Mouse (Mus musculus) left cerebral cortex, adult 8-10 months (tissue): Measurements from ENCODE around the gene H2al1m. TPM values are rescaled to one million over a fixed set of nuclear protein-coding genes. Genes with fewer than 3 reads are reported as not detected.
"Not testable (repeated sequence)": the region's sequence is repeated elsewhere in the genome, so short reads cannot be mapped to it uniquely, and the experiment has no call there.

Source experiments
- DNase-seq, 2 experiments: peaks; one replicate each; pipeline ENCODE4 v3.0.0; 2022; ENCODE audit warnings: low spot score in 2 of 2
- total RNA-seq, 4 experiments: library from RNA; stranded (reverse); gene quantifications; 2 replicates each; pipeline ENCODE4 v1.2.4; 2022

H2al1m gene
- total RNA-seq, 4 experiments from 2014 or later: 0.81 to 0.98 TPM; not detected in 2

DNA sequence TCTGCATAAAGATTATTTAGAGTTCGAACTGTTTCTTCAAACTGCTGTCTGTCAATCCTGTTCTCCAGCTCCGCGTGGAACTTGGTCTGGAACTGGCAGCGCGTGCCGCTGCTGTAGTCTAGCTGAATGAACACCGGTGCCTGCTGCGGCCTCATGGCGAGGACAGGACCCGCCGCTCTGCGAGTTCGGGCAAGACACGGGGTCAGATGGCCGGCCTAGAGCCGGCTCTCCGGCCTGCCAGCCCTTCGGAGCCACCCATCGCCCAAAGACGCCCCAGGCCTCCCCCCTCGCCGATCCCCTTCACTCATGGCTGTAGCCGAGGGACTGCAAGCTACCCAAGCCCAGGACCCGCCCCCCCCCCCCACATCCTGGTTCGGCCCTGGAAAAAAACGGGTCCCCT lies 44.4 kb downstream of the H2al1m start:
- DNase-seq: not testable (repeated sequence)

DNA sequence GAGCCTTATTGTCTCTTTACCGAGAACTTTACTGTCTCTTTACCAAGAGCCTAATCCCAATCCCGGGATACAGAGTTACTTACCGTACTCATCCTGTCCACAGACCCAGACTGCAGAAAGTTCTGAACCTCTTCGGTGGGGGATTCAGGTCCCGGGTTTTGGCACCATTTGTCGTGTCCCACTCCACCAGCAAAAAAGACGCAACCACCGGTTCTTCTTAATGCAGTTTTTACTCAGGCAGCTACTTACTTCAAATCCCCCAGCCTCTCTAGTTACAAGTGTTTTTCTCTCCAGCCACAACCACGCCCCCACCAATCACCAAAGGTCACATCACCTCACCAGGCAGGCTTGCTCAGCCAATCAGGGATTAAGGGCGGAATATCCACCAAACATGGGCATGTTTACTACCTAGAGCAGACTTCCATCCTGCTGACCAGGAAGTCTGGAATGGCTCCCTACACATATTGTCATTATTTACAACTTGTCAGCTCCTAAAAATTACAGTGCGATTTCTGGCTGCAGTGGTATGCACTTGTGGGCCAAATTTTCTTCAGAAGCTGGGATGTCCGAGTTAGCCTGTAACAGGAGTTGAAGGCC lies 48.9 kb downstream of the H2al1m start:
- not testable (repeated sequence) for DNase-seq

DNA sequence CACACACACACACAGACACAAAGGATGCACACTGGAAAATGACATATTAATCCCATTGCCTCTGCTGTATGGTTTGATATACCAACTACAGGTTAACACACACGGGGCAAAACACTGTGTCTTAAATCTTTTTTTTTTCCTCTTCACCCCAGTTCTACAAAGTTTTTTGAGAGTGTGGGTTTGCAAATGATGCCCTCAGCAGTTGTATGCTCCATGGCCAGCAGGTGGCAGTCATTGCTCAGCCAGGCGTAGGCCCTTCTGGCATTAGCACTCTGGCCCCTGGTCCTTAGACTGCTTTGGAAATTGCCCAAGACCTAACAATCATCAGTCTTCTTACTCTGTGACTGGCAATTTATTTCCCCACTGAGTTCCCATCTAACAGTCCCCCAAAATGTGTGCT lies 49.5 kb downstream of the H2al1m start:
- DNase-seq: not testable (repeated sequence)

Other genes with a start within 250 kb of the H2al1m start
- not detected for gene Fthl17f, start 220.7 kb upstream of the H2al1m start, total RNA-seq
- not detected for gene 4930402K13Rik, start 179.2 kb upstream of the H2al1m start, total RNA-seq
- gene Lancl3, start 83.9 kb upstream of the H2al1m start, total RNA-seq: 1 to 10 TPM; 5.5 to 7.1 (median 6.4) TPM
- gene Gm14862, start 26.9 kb upstream of the H2al1m start, total RNA-seq: not detected
- gene Xk, start 11.0 kb upstream of the H2al1m start, total RNA-seq: 10 to 100 TPM; 11.4 to 16.7 (median 14.8) TPM
- gene H2al1k, start 66.9 kb downstream of the H2al1m start, total RNA-seq: 1 to 10 TPM in 1 of 4 experiments, not detected in 3; 1.2 TPM
- 1 to 10 TPM in 2 of 4 experiments, under 1 TPM in 2; 0.87 to 3.0 (median 1.9) TPM for gene Cybb, start 204.0 kb downstream of the H2al1m start, total RNA-seq